Mouse (Mus musculus): ENCODE results near the gene Hexim1. TPM values are rescaled to one million over a fixed set of nuclear protein-coding genes. Genes with fewer than 3 reads are reported as not detected.

Hexim1 gene
- polyA plus RNA-seq, 1 experiment from 2014 or later: 3.4 TPM

DNA sequence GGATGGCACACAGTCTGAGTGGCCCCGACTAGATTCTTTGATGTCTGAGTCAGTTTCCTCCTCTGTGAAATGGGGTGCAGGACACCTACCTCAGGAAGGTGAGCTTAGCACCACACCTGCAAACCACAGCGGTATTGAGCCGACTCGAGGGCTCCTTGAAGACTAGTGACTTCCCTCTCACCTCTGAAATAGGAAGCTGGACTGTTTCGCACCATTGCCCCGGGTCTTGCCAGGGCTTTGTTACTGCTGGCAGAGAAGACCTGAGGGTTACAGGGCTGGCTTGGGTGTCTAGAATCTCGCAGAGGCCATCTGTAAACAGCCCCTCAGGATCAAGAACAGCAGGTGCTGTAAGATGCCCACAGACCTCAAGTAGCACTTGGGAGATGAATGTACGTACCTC, 15.7 kb upstream of the Hexim1 start:
- WGBS: 83% methylated on average over 8 of the region's 8 CpGs
- H3K27me3 ChIP-seq: peaks cover 21% of the 10 kb centered on the region; the same call in 1 of the 2 replicates

DNA sequence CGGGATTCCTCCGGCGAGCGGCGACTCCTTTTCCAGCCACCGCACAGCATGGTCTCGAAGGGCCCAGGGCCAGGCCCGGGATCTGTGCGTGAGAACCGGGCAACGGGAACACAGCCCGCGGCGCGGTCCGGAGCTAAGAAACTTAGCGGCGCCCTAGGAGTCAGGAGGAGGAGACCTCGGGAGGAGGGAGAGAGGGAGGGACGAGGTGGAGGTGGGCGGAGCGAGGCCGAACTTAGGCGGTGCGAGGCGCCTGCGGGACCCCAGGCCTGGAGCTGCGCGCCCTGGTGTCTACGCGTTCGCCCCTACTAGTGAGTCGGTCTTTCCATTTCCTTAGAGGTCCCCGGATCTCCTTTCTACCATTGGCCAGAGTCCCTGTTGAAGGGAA, 14.6 kb upstream of the Hexim1 start, which contains the start of the genes Plcd3 and Acbd4:
Gene Plcd3 (minus strand): TSS at position 178 of the 385 bp plus-strand sequence.
Gene Acbd4 (plus strand): TSS at position 202 of the 385 bp plus-strand sequence.
- Histone ChIP-seq H3K9me3 (no peaks in the 10 kb centered on the region), H3K27me3 (peaks cover 21% of the 10 kb centered on the region; the same call in 1 of the 2 replicates), H3K36me3 (no peaks in the 10 kb centered on the region), H3K4me1 (peaks cover 22% of the 10 kb centered on the region), H3K4me2 (replicated peaks) (peak within 1 kb of the TSS; percentile 83), H3K9ac (replicated peaks) (peak within 1 kb of the TSS; percentile 44), H3K4me3 (peak within 1 kb of the TSS; percentile 48), H3K27ac (replicated peaks) (no peak within 1 kb of the TSS)
- peak; percentile 10; the same call in 1 of the 2 replicates for ATAC-seq (replicated peaks)
- under 1% methylated on average over 34 of the region's 34 CpGs for WGBS

More for the DNA sequence above, 15.7 kb upstream of the Hexim1 start:
- no peak overlapping the region for H3K27ac ChIP-seq (replicated peaks)
- no peak overlapping the region for H3K4me2 ChIP-seq (replicated peaks)
- no peaks in the 10 kb centered on the region for H3K36me3 ChIP-seq
- H3K4me1 ChIP-seq: peaks cover 22% of the 10 kb centered on the region
- no peak for ATAC-seq (replicated peaks)
- no peaks in the 10 kb centered on the region for H3K9me3 ChIP-seq
- no peak overlapping the region for H3K4me3 ChIP-seq
- no peak overlapping the region for H3K9ac ChIP-seq (replicated peaks)

DNA sequence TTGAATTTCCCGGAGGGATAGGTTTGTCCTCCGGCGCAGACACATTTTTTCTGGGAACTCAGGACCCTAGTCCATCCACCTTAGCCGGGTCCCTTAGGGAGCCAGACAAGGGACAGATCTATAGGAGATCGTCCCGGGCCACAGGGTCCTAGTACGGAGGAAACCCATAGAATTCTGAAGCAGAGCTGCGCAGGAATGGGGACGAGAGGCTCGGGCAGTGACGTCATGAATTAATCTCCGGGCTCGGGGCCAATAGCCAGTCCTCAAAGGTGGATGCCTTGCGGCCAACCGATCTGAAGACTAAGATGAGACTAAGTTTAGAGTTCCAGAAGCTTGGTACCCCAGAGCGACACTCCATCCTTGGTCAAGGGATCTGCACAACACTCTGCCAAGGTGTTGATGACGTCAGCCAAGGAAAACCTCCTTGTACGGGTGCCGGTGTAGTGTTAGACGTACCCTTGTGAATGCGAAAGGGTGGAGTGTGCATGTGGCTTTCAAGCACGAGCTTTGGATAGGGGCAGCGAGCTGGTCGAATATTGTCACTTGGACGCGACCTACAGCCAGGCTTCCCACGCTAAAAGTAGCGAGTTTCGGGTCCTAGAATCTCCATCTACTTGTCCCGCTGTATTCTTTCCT, 14.0 kb upstream of the Hexim1 start:
- Histone ChIP-seq H3K27me3 (peaks cover 21% of the 10 kb centered on the region; the same call in 1 of the 2 replicates), H3K4me3 (peak overlapping the region; percentile 48)

DNA sequence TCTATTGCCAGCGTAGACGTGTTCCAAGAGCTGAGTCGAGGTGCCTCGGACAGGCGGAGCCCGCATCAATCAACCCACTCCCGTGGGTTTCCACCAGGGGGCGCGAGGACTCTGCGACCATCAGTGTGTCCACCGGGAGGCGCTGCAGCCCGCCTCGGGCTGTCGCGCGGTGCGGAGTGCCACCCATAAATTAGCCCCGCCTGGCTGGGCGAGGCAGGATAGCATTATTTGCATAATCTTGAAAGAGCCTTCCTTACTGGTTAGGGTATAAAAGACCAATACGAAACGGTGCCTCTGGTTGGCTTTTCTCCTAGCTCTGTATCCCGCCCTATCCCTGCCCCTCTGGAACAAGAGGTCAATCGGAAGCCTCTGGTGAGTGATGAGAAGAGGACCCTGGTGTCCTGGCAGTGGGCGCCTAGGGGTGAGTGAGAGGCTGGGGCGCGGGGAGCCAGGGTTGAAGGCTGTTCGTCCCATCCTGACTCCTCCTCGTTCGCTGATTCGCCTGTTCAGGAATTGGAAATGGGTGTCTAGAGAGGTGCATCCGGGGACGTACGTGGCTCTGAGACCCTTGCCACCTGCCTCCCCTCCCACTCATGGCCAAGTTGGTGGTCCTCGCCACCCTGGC, 13.2 kb upstream of the Hexim1 start:
- Histone ChIP-seq H3K4me3 (peak overlapping the region; percentile 48), H3K36me3 (no peaks in the 10 kb centered on the region), H3K9me3 (no peaks in the 10 kb centered on the region), H3K4me1 (peaks cover 22% of the 10 kb centered on the region), H3K27ac (replicated peaks) (no peak overlapping the region), H3K27me3 (peaks cover 21% of the 10 kb centered on the region; the same call in 1 of the 2 replicates), H3K9ac (replicated peaks) (peak overlapping the region; percentile 44), H3K4me2 (replicated peaks) (peak overlapping the region; percentile 83)
- WGBS: 1% methylated on average over 35 of the region's 35 CpGs
- ATAC-seq (replicated peaks): peak; percentile 92

More for the DNA sequence above, 14.0 kb upstream of the Hexim1 start:
- peak overlapping the region; percentile 83 for H3K4me2 ChIP-seq (replicated peaks)
- H3K36me3 ChIP-seq: no peaks in the 10 kb centered on the region
- H3K9ac ChIP-seq (replicated peaks): peak overlapping the region; percentile 44
- H3K9me3 ChIP-seq: no peaks in the 10 kb centered on the region
- H3K4me1 ChIP-seq: peaks cover 22% of the 10 kb centered on the region
- peak; percentile 42 for ATAC-seq (replicated peaks)
- no peak overlapping the region for H3K27ac ChIP-seq (replicated peaks)
- WGBS: 3% methylated on average over 30 of the region's 30 CpGs

DNA sequence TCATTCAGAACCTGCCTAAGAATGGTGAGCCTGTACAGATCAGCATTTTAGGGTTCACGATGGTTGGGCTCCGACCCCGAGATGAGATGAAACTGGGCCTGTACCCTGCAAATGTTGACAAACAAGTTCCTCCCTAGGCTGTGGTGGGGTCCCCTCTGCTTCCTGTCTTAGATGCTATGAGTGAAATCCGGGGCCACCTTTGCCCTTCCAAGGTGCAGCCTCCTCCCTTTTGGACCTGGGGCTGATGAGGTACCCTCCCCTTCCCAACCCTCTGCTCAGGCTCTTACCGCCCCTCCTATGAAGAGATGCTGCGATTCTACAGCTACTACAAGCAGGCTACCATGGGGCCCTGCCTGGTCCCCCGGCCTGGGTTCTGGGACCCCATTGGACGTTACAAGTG, 12.4 kb upstream of the Hexim1 start:
- Histone ChIP-seq H3K9me3 (no peaks in the 10 kb centered on the region), H3K36me3 (no peaks in the 10 kb centered on the region), H3K27ac (replicated peaks) (no peak overlapping the region), H3K4me2 (replicated peaks) (peak overlapping the region; percentile 83), H3K27me3 (peaks cover 21% of the 10 kb centered on the region; the same call in 1 of the 2 replicates), H3K4me1 (peaks cover 22% of the 10 kb centered on the region), H3K4me3 (peak overlapping the region; percentile 48), H3K9ac (replicated peaks) (0 out of 2 replicates have a peak overlapping the region, but pooled peaks have one; percentile 22)
- 67% methylated on average over 8 of the region's 8 CpGs for WGBS
- ATAC-seq (replicated peaks): no peak

DNA sequence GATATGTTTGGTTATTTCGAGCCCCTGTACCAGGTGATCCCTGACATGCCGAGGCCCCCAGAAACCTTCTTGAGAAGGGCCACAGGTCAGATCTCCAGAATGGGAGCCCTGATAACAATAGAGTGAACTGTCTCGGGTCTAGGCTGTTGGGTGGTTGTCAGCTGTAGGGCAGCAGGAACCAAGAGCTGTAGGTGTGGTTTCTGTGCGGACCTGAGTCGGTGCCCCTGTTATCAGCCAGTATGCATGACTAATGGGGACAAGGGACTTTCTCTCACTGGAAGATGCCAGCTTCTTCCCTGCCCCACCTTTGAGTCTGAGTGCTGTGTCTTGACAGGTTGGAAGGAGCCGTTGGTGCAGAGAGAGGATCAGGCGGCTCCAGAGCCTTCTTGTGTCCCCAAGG, 11.6 kb upstream of the Hexim1 start:
- Histone ChIP-seq H3K36me3 (no peaks in the 10 kb centered on the region), H3K27ac (replicated peaks) (no peak overlapping the region), H3K9ac (replicated peaks) (no peak overlapping the region), H3K9me3 (no peaks in the 10 kb centered on the region), H3K4me1 (peaks cover 22% of the 10 kb centered on the region), H3K27me3 (peaks cover 18% of the 10 kb centered on the region; the same call in 1 of the 2 replicates), H3K4me2 (replicated peaks) (no peak overlapping the region), H3K4me3 (no peak overlapping the region)
- WGBS: 84% methylated on average over 7 of the region's 7 CpGs
- ATAC-seq (replicated peaks): no peak

DNA sequence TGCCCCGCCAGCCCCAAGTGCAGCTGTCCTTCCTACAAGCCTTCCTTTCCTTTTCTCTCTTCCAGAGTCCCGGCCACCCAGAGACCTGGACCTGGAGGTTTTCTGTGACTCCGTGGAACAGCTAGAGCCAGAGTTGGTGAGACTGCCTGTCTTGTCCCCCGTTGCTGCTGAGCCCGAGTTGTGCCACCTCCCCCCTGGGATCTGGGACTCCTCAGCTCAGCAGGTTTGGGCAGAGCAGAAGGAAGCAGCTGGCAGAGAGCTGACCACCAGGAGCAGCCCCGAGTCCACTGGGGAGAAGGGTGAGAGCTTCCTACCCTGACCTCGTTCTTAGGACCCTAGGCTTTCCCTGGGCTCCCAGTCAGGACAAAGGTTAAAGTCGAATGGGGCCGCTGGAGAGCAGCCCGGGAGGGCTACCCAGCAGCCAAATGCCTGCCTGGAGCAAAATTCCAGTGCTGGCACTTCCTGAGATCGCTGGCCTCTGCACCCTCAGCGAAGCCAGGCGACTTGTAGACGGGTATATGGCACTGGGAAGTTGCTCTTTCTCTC, 10.8 kb upstream of the Hexim1 start:
- Histone ChIP-seq H3K4me2 (replicated peaks) (no peak overlapping the region), H3K27me3 (peaks cover 12% of the 10 kb centered on the region; the same call in 1 of the 2 replicates), H3K27ac (replicated peaks) (no peak overlapping the region), H3K4me3 (no peak overlapping the region), H3K4me1 (peaks cover 22% of the 10 kb centered on the region), H3K9me3 (no peaks in the 10 kb centered on the region), H3K36me3 (no peaks in the 10 kb centered on the region), H3K9ac (replicated peaks) (no peak overlapping the region)
- ATAC-seq (replicated peaks): no peak
- 57% methylated on average over 14 of the region's 14 CpGs for WGBS

DNA sequence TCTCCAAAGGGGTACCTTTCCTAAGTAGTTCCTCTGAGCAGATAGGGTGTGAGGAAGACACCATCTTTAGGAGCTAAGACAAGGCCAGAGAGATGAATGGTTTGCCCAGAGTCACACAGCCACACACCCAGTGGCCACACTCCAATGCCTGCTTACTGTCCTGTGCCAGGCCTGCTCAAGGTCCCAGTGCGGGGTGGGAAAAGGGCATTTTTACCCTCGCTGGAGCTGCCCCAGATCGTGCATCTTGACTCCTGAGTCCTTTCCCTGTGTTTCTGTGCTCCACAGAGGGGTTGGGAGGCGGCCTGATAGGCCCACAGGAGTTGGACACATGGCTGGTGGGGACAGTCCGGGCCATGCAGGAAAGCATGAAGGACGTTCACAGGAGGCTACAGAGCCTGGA, 10.2 kb upstream of the Hexim1 start:
- 80% methylated on average over 6 of the region's 6 CpGs for WGBS
- ATAC-seq (replicated peaks): no peak

DNA sequence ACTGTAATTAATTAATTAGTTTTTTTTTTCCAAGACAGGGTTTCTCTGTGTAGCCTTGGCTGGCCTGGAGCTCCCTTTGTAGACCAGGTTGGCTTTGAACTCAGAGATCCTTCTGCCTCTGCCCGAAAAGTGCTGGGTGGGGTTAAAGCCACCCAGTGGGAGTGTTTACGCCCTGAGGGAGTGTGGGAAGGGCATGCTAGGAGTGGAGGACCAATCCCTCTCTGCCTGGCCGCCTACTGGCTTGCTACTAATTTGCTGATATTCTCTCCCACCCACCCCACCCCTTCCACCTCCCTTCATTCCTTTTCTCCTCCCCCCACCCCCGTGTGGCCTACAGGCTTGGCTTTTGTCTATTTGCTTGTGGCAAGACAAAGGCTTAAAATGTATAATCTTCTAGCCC, 9.6 kb upstream of the Hexim1 start:
- no peaks in the 10 kb centered on the region for H3K9me3 ChIP-seq
- WGBS: 53% methylated on average over 4 of the region's 4 CpGs
- H3K27me3 ChIP-seq: peaks cover 10% of the 10 kb centered on the region
- no peak overlapping the region for H3K4me3 ChIP-seq
- no peak overlapping the region for H3K9ac ChIP-seq (replicated peaks)
- no peaks in the 10 kb centered on the region for H3K36me3 ChIP-seq
- H3K27ac ChIP-seq (replicated peaks): no peak overlapping the region
- peaks cover 16% of the 10 kb centered on the region for H3K4me1 ChIP-seq
- no peak overlapping the region for H3K4me2 ChIP-seq (replicated peaks)
- no peak for ATAC-seq (replicated peaks)

More for the DNA sequence above, 10.2 kb upstream of the Hexim1 start:
- H3K9me3 ChIP-seq: no peaks in the 10 kb centered on the region
- peaks cover 10% of the 10 kb centered on the region; the same call in 1 of the 2 replicates for H3K27me3 ChIP-seq
- no peak overlapping the region for H3K27ac ChIP-seq (replicated peaks)
- H3K36me3 ChIP-seq: no peaks in the 10 kb centered on the region
- H3K9ac ChIP-seq (replicated peaks): no peak overlapping the region
- H3K4me1 ChIP-seq: peaks cover 22% of the 10 kb centered on the region
- no peak overlapping the region for H3K4me2 ChIP-seq (replicated peaks)
- no peak overlapping the region for H3K4me3 ChIP-seq

DNA sequence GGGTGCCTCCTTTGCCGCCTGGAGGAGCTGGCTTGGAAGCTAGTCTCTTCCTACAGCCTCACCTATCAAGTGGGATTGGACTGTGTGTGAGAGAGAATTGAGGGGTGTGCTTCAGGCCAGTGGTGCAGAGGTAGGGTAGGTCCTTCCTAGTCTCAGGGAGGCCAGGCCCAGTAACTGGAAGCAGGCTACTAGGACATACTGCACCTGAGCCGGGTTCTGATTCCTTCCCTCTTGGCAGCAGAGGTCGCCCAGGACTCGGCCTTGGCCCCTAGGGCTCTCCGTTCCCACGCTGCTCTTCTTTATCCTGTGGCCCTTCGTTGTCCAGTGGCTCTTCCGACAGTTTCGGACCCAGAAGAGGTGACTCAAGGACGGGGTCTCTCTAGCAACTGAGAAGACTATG, 4.7 kb upstream of the Hexim1 start:
- H3K27ac ChIP-seq (replicated peaks): no peak overlapping the region
- no peak overlapping the region for H3K9ac ChIP-seq (replicated peaks)
- H3K36me3 ChIP-seq: no peaks in the 10 kb centered on the region
- H3K4me3 ChIP-seq: peak overlapping the region; percentile 23; the same call in 1 of the 2 replicates
- H3K4me2 ChIP-seq (replicated peaks): no peak overlapping the region
- ATAC-seq (replicated peaks): no peak
- no peaks in the 10 kb centered on the region for H3K9me3 ChIP-seq
- H3K4me1 ChIP-seq: peaks cover 23% of the 10 kb centered on the region
- H3K27me3 ChIP-seq: peaks cover 27% of the 10 kb centered on the region
- 25% methylated on average over 10 of the region's 10 CpGs for WGBS

DNA sequence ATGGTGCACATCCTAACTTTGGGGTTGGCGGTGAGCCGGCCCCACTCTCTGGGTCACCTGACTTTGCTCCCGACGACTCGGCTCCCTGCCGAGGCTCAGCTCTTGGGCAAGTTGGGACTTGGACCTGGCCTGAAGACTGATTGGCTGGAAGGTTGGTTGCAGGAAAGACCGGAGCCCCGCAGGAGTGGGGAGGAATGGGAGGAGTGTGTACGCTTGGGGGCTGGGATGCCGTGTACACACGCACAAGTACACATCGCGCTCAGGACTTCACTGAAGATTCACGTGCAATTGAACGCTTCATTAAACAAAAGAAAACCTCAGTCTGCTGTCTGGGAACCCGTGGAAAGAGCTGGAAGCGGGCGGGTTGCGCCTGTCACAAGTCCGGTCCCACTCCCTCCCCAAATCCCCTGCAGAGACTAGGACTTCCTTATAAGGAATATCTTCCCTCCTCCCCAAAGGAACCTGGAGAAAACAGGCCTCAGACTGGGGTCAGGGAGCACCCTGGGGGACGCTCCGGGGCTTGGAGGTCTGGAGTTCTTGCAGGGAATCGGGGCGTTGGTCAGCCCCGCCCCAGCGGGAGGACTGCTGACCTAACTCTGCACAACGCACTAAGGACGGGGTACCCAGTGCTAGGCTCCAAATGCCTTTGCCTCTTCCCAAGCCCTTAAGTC, 4.0 kb upstream of the Hexim1 start:
- peak overlapping the region; percentile 23 for H3K4me3 ChIP-seq
- no peaks in the 10 kb centered on the region for H3K36me3 ChIP-seq
- no peak overlapping the region for H3K27ac ChIP-seq (replicated peaks)
- H3K9ac ChIP-seq (replicated peaks): peak overlapping the region; percentile 11
- H3K27me3 ChIP-seq: peaks cover 27% of the 10 kb centered on the region
- H3K9me3 ChIP-seq: no peaks in the 10 kb centered on the region
- 2% methylated on average over 28 of the region's 28 CpGs for WGBS
- peak overlapping the region; percentile 47 for H3K4me2 ChIP-seq (replicated peaks)
- ATAC-seq (replicated peaks): no peak
- H3K4me1 ChIP-seq: peaks cover 27% of the 10 kb centered on the region
